Mouse (Mus musculus): ENCODE results near the gene Mpzl3. TPM values are rescaled to one million over a fixed set of nuclear protein-coding genes. Genes with fewer than 3 reads are reported as not detected.
A peak's percentile ranks its signal among the peaks of the same experiment; 100 is the strongest.

Gene Mpzl3
- polyA plus RNA-seq (2014; fragmentation: Nextera tagmentation; extraction: Ambion mirVana) = 1.1 and 1.7 TPM in 2 replicates

DNA sequence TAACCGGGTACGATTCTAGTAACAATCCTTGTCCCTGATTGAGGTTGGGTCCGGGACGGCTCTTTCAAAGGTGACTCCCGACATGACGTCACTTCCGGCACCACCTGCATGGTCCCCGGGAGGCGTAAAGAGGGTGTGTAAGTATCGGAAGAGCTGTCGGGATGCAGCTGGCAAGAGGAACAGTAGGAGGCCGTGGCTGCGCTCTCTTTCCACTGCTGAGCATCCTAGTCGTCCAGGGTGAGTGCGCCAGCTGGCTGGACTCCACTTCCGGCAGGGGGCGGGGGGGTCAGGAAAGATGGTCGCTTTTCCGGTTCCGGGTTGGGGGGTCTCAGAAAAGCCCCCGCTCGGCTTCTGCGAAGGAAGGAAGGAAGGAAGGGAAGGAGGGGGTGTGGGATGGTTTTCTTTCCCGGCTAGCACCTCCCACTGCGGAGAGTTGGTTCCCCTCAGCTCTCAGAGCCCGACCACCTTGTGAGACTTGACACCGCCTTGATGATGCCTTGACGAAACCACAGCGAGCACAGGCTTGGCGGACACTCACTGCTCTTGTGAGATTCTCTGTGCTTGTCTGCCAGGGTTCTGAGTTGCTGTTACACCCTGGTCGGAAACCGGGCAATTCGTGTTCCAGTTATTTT, at the start of gene Mpzl3:
Mpzl3 (plus strand) TSS at position 105 of the 632 bp plus-strand sequence.
- under 1% methylated on average over 33 of the region's 33 CpGs for WGBS
- Histone ChIP-seq H3K9me3 (ENCODE audit: control insufficient read depth, low read length) (no peaks in the 10 kb centered on the region), H3K9ac (peak within 1 kb of the TSS; percentile 66), H3K36me3 (replicated peaks; ENCODE audit: control insufficient read depth, insufficient read depth) (no peaks in the 10 kb centered on the region), H3K4me3 (replicated peaks; ENCODE audit: low read length) (peak within 1 kb of the TSS; percentile 72), H3K27ac (peak within 1 kb of the TSS; percentile 100), H3K4me2 (replicated peaks) (peak within 1 kb of the TSS; percentile 78), H3K4me1 (replicated peaks; ENCODE audit: control insufficient read depth, insufficient read depth, low read length) (peaks cover 7% of the 10 kb centered on the region), H3K27me3 (ENCODE audit: control insufficient read depth, insufficient read depth, low read length) (peaks cover 51% of the 10 kb centered on the region)
- DNase-seq (ENCODE audit: low spot score) (peak; percentile 94), ATAC-seq (ENCODE audit: low FRiP score) (peak; percentile 99)

DNA sequence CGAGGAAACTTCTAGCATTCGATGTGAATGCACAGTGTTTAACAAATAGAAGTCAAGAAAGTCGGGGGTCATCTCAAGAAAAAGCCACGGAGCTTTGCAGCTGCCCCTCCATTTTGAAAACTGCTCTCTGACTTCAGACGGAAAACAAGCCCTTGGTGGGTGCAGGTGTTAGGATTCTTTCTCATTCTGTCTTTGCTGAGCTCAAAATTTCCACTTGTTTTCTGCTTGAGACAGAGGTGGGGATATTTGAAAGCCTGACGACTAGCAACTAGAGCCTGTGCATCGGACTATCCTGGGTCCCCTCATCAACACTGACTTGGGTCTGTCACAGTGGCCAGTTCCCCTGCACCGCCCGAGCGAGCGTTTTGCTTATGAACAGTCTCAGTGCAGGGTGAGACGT, 47.6 kb upstream of the Mpzl3 start:
- ATAC-seq (ENCODE audit: low FRiP score) (no peak), DNase-seq (ENCODE audit: low spot score) (no peak)
- H3K4me3 ChIP-seq (replicated peaks; ENCODE audit: low read length) = no peak overlapping the region
- no peaks in the 10 kb centered on the region for H3K4me1 ChIP-seq (replicated peaks; ENCODE audit: control insufficient read depth, insufficient read depth, low read length)
- H3K9me3 ChIP-seq (ENCODE audit: control insufficient read depth, low read length) = no peaks in the 10 kb centered on the region
- no peak overlapping the region for H3K27ac ChIP-seq
- H3K9ac ChIP-seq = no peak overlapping the region
- H3K27me3 ChIP-seq (ENCODE audit: control insufficient read depth, insufficient read depth, low read length) = no peaks in the 10 kb centered on the region
- WGBS = 77% methylated on average over 12 of the region's 12 CpGs
- H3K4me2 ChIP-seq (replicated peaks) = no peak overlapping the region
- H3K36me3 ChIP-seq (replicated peaks; ENCODE audit: control insufficient read depth, insufficient read depth) = no peaks in the 10 kb centered on the region

DNA sequence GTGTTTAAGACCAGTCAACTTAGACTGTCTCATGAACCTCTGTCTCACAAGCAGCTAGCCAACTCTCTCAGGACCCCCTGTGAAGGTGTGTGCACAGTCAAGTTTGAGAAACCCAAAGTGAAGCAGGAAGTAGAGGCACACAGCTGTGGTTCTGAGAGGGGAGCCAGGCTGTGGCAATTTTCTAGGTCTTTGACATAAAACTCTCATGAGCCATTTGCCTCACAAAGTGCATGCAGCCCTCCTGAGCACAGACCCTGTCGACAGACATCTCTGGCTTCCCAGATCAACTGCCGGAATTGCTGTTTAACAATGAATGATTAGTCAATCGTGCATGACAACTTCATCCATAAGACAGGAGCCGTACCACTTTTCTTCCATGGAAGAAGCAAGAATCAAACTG, 46.6 kb upstream of the Mpzl3 start:
- ATAC-seq (ENCODE audit: low FRiP score) (no peak), DNase-seq (ENCODE audit: low spot score) (no peak)
- 67% methylated on average over 4 of the region's 4 CpGs for WGBS
- Histone ChIP-seq H3K4me3 (replicated peaks; ENCODE audit: low read length) (no peak overlapping the region), H3K4me2 (replicated peaks) (no peak overlapping the region), H3K36me3 (replicated peaks; ENCODE audit: control insufficient read depth, insufficient read depth) (no peaks in the 10 kb centered on the region), H3K4me1 (replicated peaks; ENCODE audit: control insufficient read depth, insufficient read depth, low read length) (no peaks in the 10 kb centered on the region), H3K9me3 (ENCODE audit: control insufficient read depth, low read length) (no peaks in the 10 kb centered on the region), H3K27me3 (ENCODE audit: control insufficient read depth, insufficient read depth, low read length) (no peaks in the 10 kb centered on the region), H3K9ac (no peak overlapping the region), H3K27ac (no peak overlapping the region)

DNA sequence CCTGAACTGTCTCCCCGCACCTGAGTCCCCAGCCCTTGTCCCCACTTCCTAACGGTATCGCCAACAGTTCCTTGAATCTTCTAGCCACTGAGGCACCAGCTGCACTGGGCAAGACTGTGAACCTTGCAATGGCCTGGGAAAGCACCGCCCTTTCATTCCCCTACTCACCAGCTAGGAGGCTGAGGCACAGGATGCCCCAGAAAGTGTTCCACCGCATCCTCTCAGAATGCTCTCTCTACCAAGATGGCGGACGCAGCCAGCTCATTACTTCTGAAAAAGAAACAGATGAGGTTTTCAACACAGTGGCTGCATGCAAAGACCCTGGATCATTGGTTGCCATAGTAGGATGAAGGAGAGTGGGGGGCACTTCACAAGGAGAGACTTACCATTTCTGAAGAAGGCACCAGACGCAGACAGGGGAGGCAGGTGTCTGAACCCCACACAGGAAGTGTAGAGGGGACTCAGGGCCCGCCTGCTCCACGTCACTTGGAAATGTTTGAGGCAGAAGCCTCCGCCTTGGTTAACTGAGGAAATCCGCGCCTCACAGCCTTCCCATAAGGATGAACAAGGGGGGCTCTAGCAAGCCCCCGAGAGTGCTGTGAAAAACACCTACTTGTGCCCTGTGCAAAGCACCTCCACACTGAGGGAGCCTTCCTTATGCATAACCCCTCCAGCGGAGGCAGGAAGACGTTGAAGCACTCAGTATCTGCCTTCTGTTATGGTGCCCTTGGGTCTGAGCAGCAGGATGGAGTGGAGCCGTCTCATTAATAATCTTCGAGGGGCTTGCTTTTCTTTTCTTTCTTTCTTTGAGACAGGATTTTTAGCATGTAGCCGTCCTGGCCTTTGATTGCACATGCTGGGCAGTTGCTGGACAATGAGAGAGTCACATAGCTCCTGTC, 45.6 kb upstream of the Mpzl3 start, which contains the start of gene Cd3e:
Cd3e (minus strand) TSS at position 448 of the 899 bp plus-strand sequence.
- H3K36me3 ChIP-seq (replicated peaks; ENCODE audit: control insufficient read depth, insufficient read depth) = no peaks in the 10 kb centered on the region
- WGBS = 82% methylated on average over 19 of the region's 19 CpGs
- no peak for DNase-seq (ENCODE audit: low spot score)
- H3K4me3 ChIP-seq (replicated peaks; ENCODE audit: low read length) = no peak within 1 kb of the TSS
- H3K4me1 ChIP-seq (replicated peaks; ENCODE audit: control insufficient read depth, insufficient read depth, low read length) = no peaks in the 10 kb centered on the region
- H3K27ac ChIP-seq = no peak within 1 kb of the TSS
- no peak for ATAC-seq (ENCODE audit: low FRiP score)
- H3K9me3 ChIP-seq (ENCODE audit: control insufficient read depth, low read length) = no peaks in the 10 kb centered on the region
- no peak within 1 kb of the TSS for H3K4me2 ChIP-seq (replicated peaks)
- no peak within 1 kb of the TSS for H3K9ac ChIP-seq
- no peaks in the 10 kb centered on the region for H3K27me3 ChIP-seq (ENCODE audit: control insufficient read depth, insufficient read depth, low read length)

DNA sequence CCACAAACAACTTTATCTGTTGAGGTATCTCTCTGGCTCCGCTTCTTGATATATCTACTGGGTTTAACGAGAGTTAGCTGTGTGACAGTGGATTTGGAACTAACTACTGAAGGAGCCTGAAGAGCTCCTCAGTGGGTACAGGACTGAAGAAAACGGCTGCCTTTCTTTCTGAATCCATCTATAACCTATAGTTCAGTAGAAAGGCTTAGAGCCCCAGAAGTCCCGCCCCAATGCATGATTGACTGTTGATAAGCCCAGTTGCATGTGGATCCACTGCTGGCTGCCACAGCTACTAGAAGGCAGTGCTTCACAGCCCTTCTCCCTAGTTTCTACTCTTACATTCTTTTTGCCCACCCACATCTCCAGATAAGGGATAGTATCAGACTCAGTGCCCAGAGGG, 44.5 kb upstream of the Mpzl3 start:
- Histone ChIP-seq H3K4me1 (replicated peaks; ENCODE audit: control insufficient read depth, insufficient read depth, low read length) (no peaks in the 10 kb centered on the region), H3K4me2 (replicated peaks) (no peak overlapping the region), H3K36me3 (replicated peaks; ENCODE audit: control insufficient read depth, insufficient read depth) (no peaks in the 10 kb centered on the region), H3K9me3 (ENCODE audit: control insufficient read depth, low read length) (no peaks in the 10 kb centered on the region), H3K9ac (no peak overlapping the region), H3K4me3 (replicated peaks; ENCODE audit: low read length) (no peak overlapping the region), H3K27me3 (ENCODE audit: control insufficient read depth, insufficient read depth, low read length) (no peaks in the 10 kb centered on the region), H3K27ac (no peak overlapping the region)
- WGBS = 82% methylated on average over 4 of the region's 4 CpGs
- no peak for ATAC-seq (ENCODE audit: low FRiP score)
- peak; percentile 34 for DNase-seq (ENCODE audit: low spot score)

DNA sequence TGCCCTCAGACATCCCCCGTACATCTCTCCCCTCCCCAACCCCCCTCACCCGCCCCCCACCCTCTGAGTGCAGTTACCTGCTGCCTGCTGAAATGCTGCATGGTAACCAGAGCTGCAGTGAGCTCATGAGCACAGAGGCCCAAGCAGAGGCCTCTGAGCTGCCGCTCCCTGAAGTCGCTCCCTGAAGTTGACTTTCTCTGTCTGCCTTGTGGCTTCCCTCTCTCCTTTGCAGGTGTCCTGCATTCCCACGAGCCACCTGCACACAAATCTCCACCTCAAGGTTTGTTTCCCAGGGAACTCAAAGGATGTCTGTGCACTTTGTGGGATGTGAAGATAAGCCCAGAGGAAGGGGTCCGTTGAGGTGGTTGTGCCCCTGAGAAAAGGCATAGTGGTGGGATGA, 43.7 kb upstream of the Mpzl3 start:
- no peaks in the 10 kb centered on the region for H3K27me3 ChIP-seq (ENCODE audit: control insufficient read depth, insufficient read depth, low read length)
- H3K27ac ChIP-seq = no peak overlapping the region
- ATAC-seq (ENCODE audit: low FRiP score) = no peak
- H3K9ac ChIP-seq = no peak overlapping the region
- no peaks in the 10 kb centered on the region for H3K36me3 ChIP-seq (replicated peaks; ENCODE audit: control insufficient read depth, insufficient read depth)
- no peaks in the 10 kb centered on the region for H3K4me1 ChIP-seq (replicated peaks; ENCODE audit: control insufficient read depth, insufficient read depth, low read length)
- 48% methylated on average over 6 of the region's 6 CpGs for WGBS
- H3K4me2 ChIP-seq (replicated peaks) = no peak overlapping the region
- DNase-seq (ENCODE audit: low spot score) = no peak
- no peaks in the 10 kb centered on the region for H3K9me3 ChIP-seq (ENCODE audit: control insufficient read depth, low read length)
- H3K4me3 ChIP-seq (replicated peaks; ENCODE audit: low read length) = no peak overlapping the region

DNA sequence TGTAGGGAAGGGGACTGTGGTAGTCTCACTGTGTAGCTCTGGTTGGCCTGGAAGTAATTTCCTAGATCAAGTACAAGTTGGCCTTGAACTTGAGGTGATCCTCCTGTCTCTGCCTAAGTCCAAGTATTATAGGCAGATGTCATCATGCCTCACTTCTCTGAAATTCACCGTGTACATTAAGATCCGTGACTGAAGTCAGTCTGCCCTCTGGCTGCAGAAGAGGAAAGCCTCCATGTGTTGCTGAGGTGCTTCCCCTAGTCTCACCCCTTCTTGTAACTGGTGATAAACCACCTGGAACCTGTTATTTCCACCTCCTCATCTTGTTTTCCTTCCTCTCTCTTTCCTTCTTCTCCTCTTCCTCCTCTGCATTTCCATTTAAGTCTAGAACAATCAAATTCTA, 40.1 kb upstream of the Mpzl3 start:
- H3K9ac ChIP-seq = no peak overlapping the region
- DNase-seq (ENCODE audit: low spot score) (no peak), ATAC-seq (ENCODE audit: low FRiP score) (no peak)
- H3K36me3 ChIP-seq (replicated peaks; ENCODE audit: control insufficient read depth, insufficient read depth) = no peaks in the 10 kb centered on the region
- no peak overlapping the region for H3K4me3 ChIP-seq (replicated peaks; ENCODE audit: low read length)
- H3K27me3 ChIP-seq (ENCODE audit: control insufficient read depth, insufficient read depth, low read length) = no peaks in the 10 kb centered on the region
- no peak overlapping the region for H3K4me2 ChIP-seq (replicated peaks)
- no peaks in the 10 kb centered on the region for H3K4me1 ChIP-seq (replicated peaks; ENCODE audit: control insufficient read depth, insufficient read depth, low read length)
- WGBS = 45% methylated on average over 2 of the region's 2 CpGs
- no peak overlapping the region for H3K27ac ChIP-seq
- no peaks in the 10 kb centered on the region for H3K9me3 ChIP-seq (ENCODE audit: control insufficient read depth, low read length)

DNA sequence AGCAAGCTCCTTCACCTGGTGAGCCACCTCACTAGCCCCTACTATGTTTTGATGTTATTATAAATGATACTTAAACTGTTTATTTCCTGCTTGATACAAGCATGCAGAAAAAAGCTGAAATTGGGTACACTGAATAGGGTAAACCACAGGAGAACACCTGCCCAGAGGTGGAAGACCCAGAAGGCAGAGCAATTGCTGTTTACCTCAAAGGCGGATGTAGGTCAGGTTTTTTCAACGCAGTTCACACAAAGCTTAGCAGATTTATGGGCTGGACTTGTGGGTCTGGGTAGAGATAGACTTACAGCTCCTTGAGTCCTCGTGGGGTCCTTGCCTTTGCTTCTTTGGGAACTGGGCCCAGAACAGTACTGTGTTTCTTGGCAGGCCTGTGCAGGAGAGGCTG, 39.1 kb upstream of the Mpzl3 start:
- Histone ChIP-seq H3K27me3 (ENCODE audit: control insufficient read depth, insufficient read depth, low read length) (no peaks in the 10 kb centered on the region), H3K9ac (no peak overlapping the region), H3K27ac (no peak overlapping the region), H3K4me2 (replicated peaks) (no peak overlapping the region), H3K4me1 (replicated peaks; ENCODE audit: control insufficient read depth, insufficient read depth, low read length) (no peaks in the 10 kb centered on the region), H3K36me3 (replicated peaks; ENCODE audit: control insufficient read depth, insufficient read depth) (no peaks in the 10 kb centered on the region), H3K9me3 (ENCODE audit: control insufficient read depth, low read length) (no peaks in the 10 kb centered on the region), H3K4me3 (replicated peaks; ENCODE audit: low read length) (no peak overlapping the region)
- DNase-seq (ENCODE audit: low spot score) = no peak
- 73% methylated on average over 3 of the region's 3 CpGs for WGBS
- no peak for ATAC-seq (ENCODE audit: low FRiP score)

DNA sequence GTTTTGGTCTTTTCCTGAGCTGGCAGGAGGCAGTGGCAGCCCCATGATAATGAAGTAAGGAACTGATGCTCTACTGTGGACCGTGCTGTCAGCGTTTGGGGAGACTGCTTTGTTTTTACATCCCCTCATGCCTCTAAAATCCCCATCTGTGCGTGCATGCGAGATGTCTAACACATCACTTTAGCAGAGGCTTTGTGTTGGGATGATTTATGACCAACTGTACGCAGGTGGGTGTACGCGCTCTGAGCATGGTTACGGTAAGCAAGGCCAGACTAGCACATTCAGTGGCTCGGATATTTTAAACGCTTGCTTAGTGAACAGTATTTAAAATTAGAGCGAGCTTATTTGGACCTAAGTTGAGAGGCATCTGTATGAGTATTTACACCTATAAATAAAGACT, 37.0 kb upstream of the Mpzl3 start:
- DNase-seq (ENCODE audit: low spot score) (no peak), ATAC-seq (ENCODE audit: low FRiP score) (no peak)
- H3K4me3 ChIP-seq (replicated peaks; ENCODE audit: low read length) = no peak overlapping the region
- H3K27ac ChIP-seq = no peak overlapping the region
- no peaks in the 10 kb centered on the region for H3K27me3 ChIP-seq (ENCODE audit: control insufficient read depth, insufficient read depth, low read length)
- no peaks in the 10 kb centered on the region for H3K4me1 ChIP-seq (replicated peaks; ENCODE audit: control insufficient read depth, insufficient read depth, low read length)
- H3K36me3 ChIP-seq (replicated peaks; ENCODE audit: control insufficient read depth, insufficient read depth) = no peaks in the 10 kb centered on the region
- no peak overlapping the region for H3K4me2 ChIP-seq (replicated peaks)
- WGBS = 78% methylated on average over 11 of the region's 11 CpGs
- no peak overlapping the region for H3K9ac ChIP-seq
- H3K9me3 ChIP-seq (ENCODE audit: control insufficient read depth, low read length) = no peaks in the 10 kb centered on the region

Data from hindbrain, embryonic 14.5 days (tissue).